Mouse (Mus musculus): ENCODE measurements around the gene Isca1. TPM values are rescaled to one million over a fixed set of nuclear protein-coding genes. Genes with fewer than 3 reads are reported as not detected.
A peak's percentile ranks its signal among the peaks of the same experiment; 100 is the strongest.

Gene Isca1
- polyA plus RNA-seq (2014; fragmentation: Nextera tagmentation; extraction: Ambion mirVana), result 139 and 140 TPM in 2 replicates

- ATAC-seq (ENCODE audit: low FRiP score) (peak; percentile 99), DNase-seq (ENCODE audit: low spot score) (peak; percentile 99)
- peak within 1 kb of the TSS; percentile 97 for H3K27ac ChIP-seq (ENCODE audit: low read depth, low read length)
- peak within 1 kb of the TSS; percentile 74 for H3K4me2 ChIP-seq (replicated peaks; ENCODE audit: low read depth, low read length)
- H3K4me3 ChIP-seq (ENCODE audit: low read depth, low read length), result peak within 1 kb of the TSS; percentile 85
- WGBS, result under 1% methylated on average over 86 of the region's 91 CpGs
- no peaks in the 10 kb centered on the region for H3K36me3 ChIP-seq (ENCODE audit: control insufficient read depth, insufficient read depth, low read length)
- H3K27me3 ChIP-seq (ENCODE audit: control insufficient read depth, insufficient read depth, low read length), result no peaks in the 10 kb centered on the region
- no peaks in the 10 kb centered on the region for H3K9me3 ChIP-seq (ENCODE audit: control insufficient read depth, low read length)
- H3K9ac ChIP-seq (ENCODE audit: low read depth, low read length), result peak within 1 kb of the TSS; percentile 77
- peaks cover 9% of the 10 kb centered on the region for H3K4me1 ChIP-seq (replicated peaks; ENCODE audit: control insufficient read depth, insufficient read depth, low read length)
Observed at GRCm38 (mm10) chr13:59769296-59770163, at the start of gene Isca1. TSS of gene Isca1 (minus strand) at chr13:59769810.

- H3K9me3 ChIP-seq (ENCODE audit: control insufficient read depth, low read length), result no peaks in the 10 kb centered on the region
- WGBS, result 94% methylated on average over 4 of the region's 4 CpGs
- no peaks in the 10 kb centered on the region for H3K27me3 ChIP-seq (ENCODE audit: control insufficient read depth, insufficient read depth, low read length)
- H3K4me2 ChIP-seq (replicated peaks; ENCODE audit: low read depth, low read length), result no peak overlapping the region
- 0 out of 2 replicates have a peak, but pooled peaks cover 2% of the 10 kb centered on the region for H3K36me3 ChIP-seq (ENCODE audit: control insufficient read depth, insufficient read depth, low read length)
- ATAC-seq (ENCODE audit: low FRiP score), result no peak
- H3K9ac ChIP-seq (ENCODE audit: low read depth, low read length), result no peak overlapping the region
- H3K4me3 ChIP-seq (ENCODE audit: low read depth, low read length), result no peak overlapping the region
- no peak overlapping the region for H3K27ac ChIP-seq (ENCODE audit: low read depth, low read length)
- no peaks in the 10 kb centered on the region for H3K4me1 ChIP-seq (replicated peaks; ENCODE audit: control insufficient read depth, insufficient read depth, low read length)
- no peak for DNase-seq (ENCODE audit: low spot score)
Observed at GRCm38 (mm10) chr13:59817352-59817751, 47.7 kb upstream of the Isca1 start.

GRCm38 (mm10) chr13:59814109-59814591, 44.5 kb upstream of the Isca1 start:
- H3K27ac ChIP-seq (ENCODE audit: low read depth, low read length), result no peak overlapping the region
- H3K36me3 ChIP-seq (ENCODE audit: control insufficient read depth, insufficient read depth, low read length), result peaks cover 8% of the 10 kb centered on the region
- no peak overlapping the region for H3K4me3 ChIP-seq (ENCODE audit: low read depth, low read length)
- H3K9me3 ChIP-seq (ENCODE audit: control insufficient read depth, low read length), result no peaks in the 10 kb centered on the region
- no peak overlapping the region for H3K9ac ChIP-seq (ENCODE audit: low read depth, low read length)
- H3K4me1 ChIP-seq (replicated peaks; ENCODE audit: control insufficient read depth, insufficient read depth, low read length), result no peaks in the 10 kb centered on the region
- DNase-seq (ENCODE audit: low spot score) (no peak), ATAC-seq (ENCODE audit: low FRiP score) (no peak)
- no peak overlapping the region for H3K4me2 ChIP-seq (replicated peaks; ENCODE audit: low read depth, low read length)
- H3K27me3 ChIP-seq (ENCODE audit: control insufficient read depth, insufficient read depth, low read length), result no peaks in the 10 kb centered on the region
- WGBS, result 80% methylated on average over 6 of the region's 6 CpGs

GRCm38 (mm10) chr13:59811581-59811980, 42.0 kb upstream of the Isca1 start:
- peaks cover 12% of the 10 kb centered on the region for H3K36me3 ChIP-seq (ENCODE audit: control insufficient read depth, insufficient read depth, low read length)
- ATAC-seq (ENCODE audit: low FRiP score), result no peak

GRCm38 (mm10) chr13:59801000-59801399, 31.4 kb upstream of the Isca1 start:
- no peak overlapping the region for H3K4me2 ChIP-seq (replicated peaks; ENCODE audit: low read depth, low read length)
- DNase-seq (ENCODE audit: low spot score), result no peak
- H3K9ac ChIP-seq (ENCODE audit: low read depth, low read length), result no peak overlapping the region
- no peaks in the 10 kb centered on the region for H3K27me3 ChIP-seq (ENCODE audit: control insufficient read depth, insufficient read depth, low read length)
- peaks cover 31% of the 10 kb centered on the region for H3K36me3 ChIP-seq (ENCODE audit: control insufficient read depth, insufficient read depth, low read length)
- no peaks in the 10 kb centered on the region for H3K9me3 ChIP-seq (ENCODE audit: control insufficient read depth, low read length)
- no peak for ATAC-seq (ENCODE audit: low FRiP score)
- H3K4me3 ChIP-seq (ENCODE audit: low read depth, low read length), result no peak overlapping the region
- H3K27ac ChIP-seq (ENCODE audit: low read depth, low read length), result no peak overlapping the region
- no peaks in the 10 kb centered on the region for H3K4me1 ChIP-seq (replicated peaks; ENCODE audit: control insufficient read depth, insufficient read depth, low read length)
- WGBS, result 92% methylated on average over 6 of the region's 6 CpGs

More at GRCm38 (mm10) chr13:59811581-59811980, 42.0 kb upstream of the Isca1 start:
- no peak overlapping the region for H3K4me2 ChIP-seq (replicated peaks; ENCODE audit: low read depth, low read length)
- WGBS, result 96% methylated on average over 3 of the region's 3 CpGs
- no peaks in the 10 kb centered on the region for H3K9me3 ChIP-seq (ENCODE audit: control insufficient read depth, low read length)
- no peaks in the 10 kb centered on the region for H3K27me3 ChIP-seq (ENCODE audit: control insufficient read depth, insufficient read depth, low read length)
- H3K4me3 ChIP-seq (ENCODE audit: low read depth, low read length), result no peak overlapping the region
- H3K9ac ChIP-seq (ENCODE audit: low read depth, low read length), result no peak overlapping the region
- no peak for DNase-seq (ENCODE audit: low spot score)
- H3K4me1 ChIP-seq (replicated peaks; ENCODE audit: control insufficient read depth, insufficient read depth, low read length), result no peaks in the 10 kb centered on the region
- H3K27ac ChIP-seq (ENCODE audit: low read depth, low read length), result no peak overlapping the region

GRCm38 (mm10) chr13:59800077-59800476, 30.5 kb upstream of the Isca1 start:
- no peak for DNase-seq (ENCODE audit: low spot score)
- Histone ChIP-seq H3K4me1 (replicated peaks; ENCODE audit: control insufficient read depth, insufficient read depth, low read length) (no peaks in the 10 kb centered on the region), H3K27me3 (ENCODE audit: control insufficient read depth, insufficient read depth, low read length) (no peaks in the 10 kb centered on the region), H3K36me3 (ENCODE audit: control insufficient read depth, insufficient read depth, low read length) (peaks cover 27% of the 10 kb centered on the region), H3K27ac (ENCODE audit: low read depth, low read length) (no peak overlapping the region), H3K9ac (ENCODE audit: low read depth, low read length) (no peak overlapping the region), H3K4me2 (replicated peaks; ENCODE audit: low read depth, low read length) (no peak overlapping the region), H3K4me3 (ENCODE audit: low read depth, low read length) (no peak overlapping the region), H3K9me3 (ENCODE audit: control insufficient read depth, low read length) (no peaks in the 10 kb centered on the region)
- 100% methylated on average over 2 of the region's 2 CpGs for WGBS
- ATAC-seq (ENCODE audit: low FRiP score), result no peak

- Histone ChIP-seq H3K36me3 (ENCODE audit: control insufficient read depth, insufficient read depth, low read length) (peaks cover 21% of the 10 kb centered on the region), H3K4me2 (replicated peaks; ENCODE audit: low read depth, low read length) (no peak overlapping the region), H3K27ac (ENCODE audit: low read depth, low read length) (no peak overlapping the region), H3K9ac (ENCODE audit: low read depth, low read length) (no peak overlapping the region), H3K9me3 (ENCODE audit: control insufficient read depth, low read length) (no peaks in the 10 kb centered on the region), H3K4me1 (replicated peaks; ENCODE audit: control insufficient read depth, insufficient read depth, low read length) (no peaks in the 10 kb centered on the region), H3K27me3 (ENCODE audit: control insufficient read depth, insufficient read depth, low read length) (no peaks in the 10 kb centered on the region), H3K4me3 (ENCODE audit: low read depth, low read length) (no peak overlapping the region)
- ATAC-seq (ENCODE audit: low FRiP score), result no peak
- no peak for DNase-seq (ENCODE audit: low spot score)
- 75% methylated on average over 1 of the region's 1 CpGs for WGBS
Observed at GRCm38 (mm10) chr13:59798306-59798705, 28.7 kb upstream of the Isca1 start.

GRCm38 (mm10) chr13:59796466-59796848, 26.8 kb upstream of the Isca1 start:
- Histone ChIP-seq H3K9ac (ENCODE audit: low read depth, low read length) (no peak overlapping the region), H3K27me3 (ENCODE audit: control insufficient read depth, insufficient read depth, low read length) (no peaks in the 10 kb centered on the region), H3K4me1 (replicated peaks; ENCODE audit: control insufficient read depth, insufficient read depth, low read length) (no peaks in the 10 kb centered on the region), H3K9me3 (ENCODE audit: control insufficient read depth, low read length) (no peaks in the 10 kb centered on the region), H3K4me3 (ENCODE audit: low read depth, low read length) (no peak overlapping the region), H3K36me3 (ENCODE audit: control insufficient read depth, insufficient read depth, low read length) (peaks cover 13% of the 10 kb centered on the region), H3K27ac (ENCODE audit: low read depth, low read length) (no peak overlapping the region), H3K4me2 (replicated peaks; ENCODE audit: low read depth, low read length) (no peak overlapping the region)
- no peak for DNase-seq (ENCODE audit: low spot score)
- WGBS, result 91% methylated on average over 9 of the region's 9 CpGs
- no peak for ATAC-seq (ENCODE audit: low FRiP score)
